Mouse (Mus musculus): ENCODE measurements at regions not wholly inside any gene's neighbourhood (a gene's known extent, or its start where the extent isn't known, plus 50 kb on each side); places are given as distances from the start of the nearest gene placed in this dataset.

DNA sequence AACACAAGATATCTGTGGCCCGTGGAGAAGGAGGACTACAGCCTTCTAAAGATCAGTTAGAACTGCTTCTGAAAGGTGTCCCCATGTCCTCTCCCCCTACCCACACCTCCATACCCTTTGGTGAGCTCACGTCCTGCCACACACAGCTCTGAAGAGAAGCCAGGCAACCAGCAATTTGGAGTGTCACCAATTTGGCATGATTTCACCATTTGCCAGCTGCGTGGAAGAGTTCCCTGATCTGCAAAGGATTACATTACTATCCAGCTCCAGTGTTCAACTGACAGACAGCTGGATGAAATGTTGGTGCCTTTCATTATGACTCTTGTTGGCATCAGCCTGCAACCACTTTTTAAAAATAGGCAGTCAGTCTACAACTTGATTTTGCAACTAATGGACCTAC lies 92.8 kb upstream of the Slc24a5 start (continued):
- TF ChIP-seq MYB (IDR thresholded peaks at IDR 0.05; ENCODE audit: low read depth, low read length), result no peak
- no peak for TF ChIP-seq ZNF384 (IDR thresholded peaks at IDR 0.05; ENCODE audit: low read depth, low read length)

DNA sequence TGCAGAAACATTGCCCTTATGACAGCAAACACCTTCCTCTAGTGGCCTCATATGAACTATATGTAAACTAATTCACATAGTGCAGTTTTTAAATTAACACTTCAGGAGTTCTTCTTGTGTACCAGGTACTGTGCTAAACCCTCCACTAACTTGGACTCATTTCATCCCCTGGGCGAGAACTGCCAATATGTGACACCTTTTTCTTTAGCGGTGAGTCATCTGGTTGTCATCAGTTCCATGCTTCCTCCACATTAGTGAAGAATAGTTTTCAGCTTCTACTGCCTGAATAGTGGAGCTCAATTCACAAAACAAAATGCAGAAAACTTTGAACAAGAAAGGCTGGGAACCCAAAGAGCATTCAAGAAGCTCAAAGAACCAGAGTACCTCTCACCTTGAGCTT lies 76.9 kb upstream of the Slc24a5 start:
- Histone ChIP-seq H3K9me3 (replicated peaks; ENCODE audit: insufficient read depth, low read length) (no peaks in the 10 kb centered on the region), H3K36me3 (ENCODE audit: control insufficient read depth in 1 of 2, insufficient read depth in 2 of 2, low read length in 2 of 2) (no peaks in the 10 kb centered on the region), H3K9ac (ENCODE audit: control insufficient read depth, low read depth, low read length, poor library complexity, severe bottlenecking) (no peak overlapping the region), H3K27me3 (ENCODE audit: control insufficient read depth in 1 of 2, insufficient read depth in 2 of 2, low read length in 2 of 2) (no peaks in the 10 kb centered on the region), H3K4me1 (ENCODE audit: control insufficient read depth in 1 of 2, insufficient read depth in 2 of 2, low read length in 2 of 2) (no peaks in the 10 kb centered on the region), H3K27ac (ENCODE audit: control insufficient read depth, low read depth, low read length) (no peak overlapping the region), H3K79me2 (ENCODE audit: control insufficient read depth, insufficient read depth, low read length, poor library complexity) (no peaks in the 10 kb centered on the region), H3K4me3 (ENCODE audit: control insufficient read depth in 1 of 2, insufficient read depth in 1 of 2, low read depth in 2 of 2, low read length in 2 of 2) (no peak overlapping the region)
- DNase-seq (ENCODE audit: low read depth, low spot score), result no peak
- TF ChIP-seq ZMIZ1 (IDR thresholded peaks at IDR 0.05; ENCODE audit: low read depth, low read length) (no peak), GATA1 (IDR thresholded peaks at IDR 0.05; ENCODE audit: low read depth, low read length) (no peak), MAX (IDR thresholded peaks at IDR 0.05; ENCODE audit: low read length) (no peak), ZC3H11A (IDR thresholded peaks at IDR 0.05; ENCODE audit: low read depth, low read length) (no peak), UBTF (IDR thresholded peaks at IDR 0.05; ENCODE audit: borderline replicate concordance, insufficient read depth, low read depth, low read length) (no peak), POLR2AphosphoS2 (IDR thresholded peaks at IDR 0.05; ENCODE audit: low read length) (no peak), TBP (IDR thresholded peaks at IDR 0.05; ENCODE audit: low read depth, low read length) (no peak), MYC (IDR thresholded peaks at IDR 0.05; ENCODE audit: low read depth, low read length) (no peak), ELF1 (IDR thresholded peaks at IDR 0.05; ENCODE audit: low read depth, low read length) (no peak), CHD1 (IDR thresholded peaks at IDR 0.05; ENCODE audit: low read depth, low read length) (no peak), USF2 (IDR thresholded peaks at IDR 0.05; ENCODE audit: borderline replicate concordance in 1 of 2, insufficient read depth in 1 of 2, low read depth in 1 of 2, low read length in 2 of 2) (no peak), ZNF384 (IDR thresholded peaks at IDR 0.05; ENCODE audit: low read depth, low read length) (no peak), MEF2A (IDR thresholded peaks at IDR 0.05; ENCODE audit: extremely low read depth, insufficient replicate concordance, low read depth, low read length, poor library complexity, severe bottlenecking) (no peak), E2F4 (IDR thresholded peaks at IDR 0.05; ENCODE audit: borderline replicate concordance, low read depth, low read length) (no peak), BHLHE40 (IDR thresholded peaks at IDR 0.05; ENCODE audit: borderline replicate concordance, low read depth, low read length) (no peak), RAD21 (IDR thresholded peaks at IDR 0.05; ENCODE audit: low read depth, low read length) (no peak), NELFE (IDR thresholded peaks at IDR 0.05; ENCODE audit: low read depth, low read length) (no peak), GABPA (IDR thresholded peaks at IDR 0.05; ENCODE audit: low read depth, low read length) (no peak), POLR2AphosphoS5 (IDR thresholded peaks at IDR 0.05; ENCODE audit: borderline replicate concordance, low read depth, low read length) (no peak)
